Mouse (Mus musculus) kidney, postnatal 10 days (tissue): Measurements from ENCODE around the gene Cftr.
A peak's percentile ranks its signal among the peaks of the same experiment; 100 is the strongest.

ENCODE experiments used
- DNase-seq: peaks from one replicate; pipeline ENCODE4 v3.0.0; 2021; ENCODE audit warnings: mixed read lengths

Gene Cftr

GRCm38 (mm10) chr6:18170311-18170922, at the start of gene Cftr:
Gene Cftr (plus strand): TSS chr6:18170687.
- peak; percentile 57 for DNase-seq

DNA sequence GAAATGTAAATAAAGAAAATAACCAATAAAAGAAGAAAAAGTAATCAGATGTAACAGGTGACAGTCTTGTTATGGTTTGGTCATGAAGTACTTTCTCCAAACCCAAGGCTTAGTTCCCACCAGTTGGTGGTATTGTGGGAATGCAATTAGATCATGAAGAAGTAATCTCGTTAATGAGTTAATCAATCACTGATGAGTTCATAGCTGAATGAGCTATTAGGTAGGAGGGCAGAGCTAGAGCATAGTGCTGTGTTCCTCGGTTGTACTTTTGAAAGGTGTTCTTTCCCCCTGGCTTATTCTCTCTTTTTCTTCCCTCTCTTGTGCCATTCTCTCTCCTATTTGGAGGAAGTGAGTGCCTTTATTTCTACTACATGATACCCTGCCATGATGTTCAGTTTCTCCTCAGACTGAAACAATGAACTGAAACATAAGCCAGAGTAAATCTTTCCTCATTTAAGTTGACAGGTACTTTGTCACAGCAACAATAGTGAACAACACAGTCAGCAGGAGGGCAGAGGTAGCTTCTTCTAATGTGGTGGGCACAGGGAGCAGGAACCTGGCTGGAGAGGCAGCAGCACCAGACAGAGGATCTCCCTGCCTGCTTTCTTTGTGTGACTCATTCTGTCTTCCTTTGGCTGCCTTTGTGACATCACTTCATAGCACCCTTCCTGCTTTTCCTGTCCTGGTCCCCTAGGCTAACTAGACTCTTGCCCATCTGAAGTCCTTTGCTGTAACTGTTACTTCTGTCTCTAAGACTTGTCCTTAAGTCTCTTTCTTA, 43.1 kb upstream of the Cftr start:
- no peak for DNase-seq

- no peak for DNase-seq
Measured at GRCm38 (mm10) chr6:18128059-18128458, 42.4 kb upstream of the Cftr start.

GRCm38 (mm10) chr6:18135246-18135645, 35.2 kb upstream of the Cftr start:
- no peak for DNase-seq

DNA sequence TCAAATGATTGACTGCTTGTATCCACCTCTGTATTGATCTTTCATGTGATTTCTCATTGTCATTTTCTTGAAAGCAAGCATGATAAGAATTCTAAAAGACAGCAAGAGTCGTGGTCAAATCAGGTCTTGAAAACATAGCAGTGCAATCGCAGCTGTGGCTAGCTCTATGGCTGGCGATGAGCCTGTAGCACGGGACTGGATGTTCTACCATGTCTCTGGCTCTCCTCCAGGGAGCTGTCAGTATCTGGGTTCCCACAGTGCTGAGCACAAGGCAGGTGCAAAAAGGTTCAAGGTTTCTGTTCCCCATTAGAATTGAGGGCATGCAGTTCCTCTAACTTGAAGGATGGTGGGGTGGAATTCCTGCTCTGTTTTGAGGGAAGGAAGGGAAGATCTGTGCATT, 17.5 kb upstream of the Cftr start:
- DNase-seq = no peak

DNA sequence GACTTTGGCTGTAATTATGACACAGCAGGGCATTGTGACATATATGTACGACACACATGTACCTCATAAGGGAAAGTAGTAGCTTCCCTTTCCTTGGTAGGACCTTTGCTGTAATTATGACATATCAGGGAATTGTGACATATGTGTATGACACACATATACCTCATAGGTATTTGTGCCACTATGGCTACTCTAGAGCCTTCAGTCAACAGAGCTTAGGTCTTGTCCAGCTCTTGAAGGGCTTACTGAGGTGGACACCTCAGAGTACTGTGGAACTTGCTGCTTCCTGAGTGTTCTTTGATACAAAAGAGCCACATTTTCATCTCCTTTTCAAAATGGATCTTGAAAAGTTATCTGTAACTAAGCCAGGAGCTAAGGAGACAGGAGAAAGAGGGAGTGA, 869 bp upstream of the Cftr start:
- DNase-seq = no peak

DNA sequence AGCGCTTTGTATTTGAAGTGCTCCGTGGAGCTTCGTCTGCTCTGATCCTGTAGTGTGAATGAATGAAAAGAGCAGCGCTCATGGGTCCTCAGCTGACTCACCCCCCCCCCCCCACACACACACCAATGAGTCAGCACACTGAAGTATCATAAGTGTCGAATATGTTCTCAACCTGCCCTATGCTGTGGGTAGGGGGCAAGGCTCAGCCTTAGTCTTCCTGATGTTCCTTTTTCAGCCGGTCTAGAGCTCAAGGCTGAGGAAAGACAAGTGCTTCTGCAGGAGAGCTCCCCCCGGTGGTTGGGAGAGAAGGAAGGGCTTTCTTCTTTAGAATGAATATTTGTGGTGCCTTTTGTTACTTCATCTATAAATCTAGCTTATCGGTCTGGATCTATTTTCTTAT, 1.1 kb downstream of the Cftr start:
- peak; percentile 61 for DNase-seq

- no peak for DNase-seq
Measured at GRCm38 (mm10) chr6:18177509-18177908, 7.0 kb downstream of the Cftr start.

- DNase-seq = peak; percentile 8
Measured at GRCm38 (mm10) chr6:18180665-18181064, 10.2 kb downstream of the Cftr start.

GRCm38 (mm10) chr6:18182903-18183302, 12.4 kb downstream of the Cftr start:
- no peak for DNase-seq

DNA sequence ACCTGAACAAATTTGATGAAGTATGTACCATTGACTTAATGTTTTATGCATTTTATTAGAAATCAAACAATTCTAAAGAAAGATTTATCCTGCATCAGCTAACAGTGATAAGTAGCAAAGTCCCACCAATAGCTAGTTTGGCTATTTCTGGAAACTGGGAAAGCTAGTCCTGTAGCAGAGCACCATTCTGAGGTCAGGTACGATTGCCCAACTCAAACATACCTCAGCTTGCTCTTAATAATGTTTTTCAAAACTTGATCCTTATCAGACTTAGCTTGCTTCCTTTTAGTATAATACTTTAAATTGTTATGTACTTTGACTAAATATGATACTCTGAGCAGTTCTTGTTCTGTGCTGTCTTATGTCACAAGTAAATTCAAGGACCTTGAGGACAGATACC, 50.2 kb downstream of the Cftr start:
- DNase-seq = no peak

DNA sequence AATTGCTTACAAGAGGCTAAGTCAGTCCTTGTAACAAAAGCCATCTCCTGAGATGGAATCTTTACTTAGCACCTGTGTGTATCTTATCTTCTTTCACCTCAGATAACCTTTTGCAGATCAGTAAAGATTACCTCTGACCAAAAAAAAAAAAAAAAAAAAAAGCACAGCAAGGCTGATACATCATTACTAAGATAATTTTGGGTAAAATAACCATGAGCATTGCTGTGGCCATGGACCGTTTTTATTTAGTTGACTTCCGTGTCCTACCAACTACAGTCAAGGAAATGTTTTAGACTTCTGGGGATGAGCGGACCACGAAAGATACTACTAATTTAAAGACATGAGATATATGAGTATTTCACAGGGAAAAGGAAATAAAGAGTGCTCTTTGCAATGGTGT, 52.7 kb downstream of the Cftr start:
- DNase-seq = no peak

DNA sequence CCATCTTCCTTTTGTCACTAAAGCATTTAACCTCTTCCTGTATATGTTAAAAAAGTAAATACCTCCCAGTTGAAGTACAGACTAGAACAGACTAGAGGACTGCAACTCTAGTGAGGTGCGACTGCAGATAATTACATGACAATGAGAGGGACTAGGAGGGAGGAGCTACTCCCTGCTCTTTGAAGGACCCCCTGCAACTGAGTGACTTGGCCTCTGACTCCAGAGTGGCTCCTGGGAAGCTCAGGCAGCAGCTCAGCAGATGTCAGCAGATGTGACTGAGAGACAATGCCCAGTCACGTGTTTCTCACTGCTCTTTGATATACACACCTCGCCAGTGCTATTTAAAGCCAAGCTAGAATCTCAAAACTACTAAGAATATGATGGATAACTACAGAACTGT, 54.7 kb downstream of the Cftr start:
- DNase-seq = no peak

DNA sequence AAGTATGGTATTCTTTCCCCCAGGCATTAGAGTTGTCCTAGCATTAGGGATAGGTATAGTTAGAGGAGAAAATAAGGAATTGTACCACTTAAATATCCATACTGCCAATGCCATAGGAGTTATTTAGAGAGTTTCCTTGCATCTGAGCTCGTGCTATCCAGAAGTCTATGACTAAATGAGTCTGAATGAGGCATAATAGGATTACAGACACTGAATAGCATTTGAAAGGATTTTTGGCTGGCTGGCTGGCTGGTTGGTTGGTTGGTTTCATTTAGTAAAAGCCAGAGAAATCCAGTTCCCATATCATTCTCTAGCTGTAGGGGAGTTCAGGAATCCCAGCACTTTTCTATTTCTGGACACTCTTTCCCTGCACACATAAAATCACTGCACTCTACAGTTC, 76.0 kb downstream of the Cftr start:
- DNase-seq = no peak

DNA sequence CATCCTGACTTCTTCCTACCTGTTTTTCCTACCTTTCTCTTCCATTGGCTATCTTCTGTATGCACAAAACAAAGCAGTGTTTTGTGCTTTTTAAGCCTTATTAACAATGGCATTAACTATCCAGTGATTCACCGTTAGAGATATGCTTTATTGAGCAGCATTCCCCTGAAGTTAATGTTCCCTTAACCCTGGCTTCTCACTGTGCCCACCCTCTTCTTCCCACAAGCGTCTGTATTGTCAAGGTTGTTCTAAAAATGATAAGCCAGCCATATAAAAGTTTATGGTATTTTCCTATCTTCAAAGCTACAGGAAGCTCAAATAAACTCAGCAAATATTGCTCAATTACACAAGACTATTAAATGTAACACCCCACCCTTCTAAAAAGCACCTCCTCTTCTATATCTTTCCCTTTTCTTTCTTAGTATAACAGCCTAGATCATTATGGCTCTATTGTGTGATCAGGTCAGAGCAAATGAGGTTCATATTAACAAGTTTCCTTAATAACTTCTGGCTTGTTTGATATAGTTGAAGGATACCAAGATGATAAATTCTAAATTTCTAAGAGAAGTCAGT, 77.5 kb downstream of the Cftr start:
- no peak for DNase-seq

GRCm38 (mm10) chr6:18248464-18248863, 78.0 kb downstream of the Cftr start:
- DNase-seq = no peak

DNA sequence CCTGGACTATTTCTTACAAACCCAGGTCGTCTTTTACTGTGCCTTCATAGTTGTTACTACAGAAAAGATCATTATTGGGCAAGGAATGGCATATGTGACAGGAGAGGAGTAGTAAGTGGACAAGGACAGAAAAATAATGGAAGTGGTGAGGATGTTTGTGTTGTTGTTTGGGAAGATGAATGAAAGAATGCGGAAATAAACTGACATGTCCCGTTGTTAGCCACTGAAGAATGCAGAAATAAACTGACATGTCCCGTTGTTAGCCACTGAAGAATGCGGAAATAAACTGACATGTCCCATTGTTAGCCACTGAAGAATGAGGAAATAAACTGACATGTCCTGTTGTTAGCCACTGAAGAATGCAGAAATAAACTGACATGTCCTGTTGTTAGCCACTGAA, 84.1 kb downstream of the Cftr start:
- DNase-seq = no peak

GRCm38 (mm10) chr6:18270983-18271382, 100.5 kb downstream of the Cftr start:
- no peak for DNase-seq

DNA sequence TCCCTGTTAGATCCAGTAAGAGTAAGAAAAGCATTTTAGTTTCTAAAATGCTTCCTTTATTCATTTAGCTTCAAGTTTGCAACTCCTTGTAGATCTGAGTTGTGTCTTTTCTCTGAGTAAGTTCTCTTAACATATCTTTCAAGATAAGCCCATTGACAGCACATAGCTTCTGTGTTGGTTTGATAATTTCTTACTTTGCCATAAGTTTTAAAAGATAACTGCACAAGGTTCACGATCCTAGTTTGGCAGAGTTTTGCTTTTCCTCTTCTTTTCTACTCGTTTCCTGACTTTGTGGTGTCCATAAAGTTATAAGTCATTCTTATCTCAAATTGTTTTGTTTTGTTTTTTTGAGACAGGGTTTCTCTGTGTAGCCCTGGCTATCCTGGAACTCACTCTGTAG, 130.3 kb downstream of the Cftr start:
- no peak for DNase-seq

DNA sequence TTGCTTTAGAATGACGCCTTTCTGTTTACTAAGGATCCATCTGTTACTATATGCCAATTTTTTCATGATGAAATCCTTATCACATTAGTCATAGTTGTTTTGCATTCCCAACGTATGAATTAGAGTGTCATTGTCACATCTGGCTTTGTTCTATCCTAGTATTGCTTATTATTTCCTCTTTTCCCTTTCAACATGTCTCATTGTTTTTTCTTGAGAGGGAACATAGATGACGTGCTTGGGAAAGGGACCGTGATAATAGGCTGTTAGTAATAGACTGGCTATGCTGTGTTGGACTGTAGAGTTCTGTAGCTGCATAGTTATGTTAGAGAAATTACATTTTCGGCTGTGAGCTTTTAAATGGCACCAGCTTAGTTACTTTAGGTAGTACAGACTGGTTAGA, 131.6 kb downstream of the Cftr start:
- DNase-seq = no peak

DNA sequence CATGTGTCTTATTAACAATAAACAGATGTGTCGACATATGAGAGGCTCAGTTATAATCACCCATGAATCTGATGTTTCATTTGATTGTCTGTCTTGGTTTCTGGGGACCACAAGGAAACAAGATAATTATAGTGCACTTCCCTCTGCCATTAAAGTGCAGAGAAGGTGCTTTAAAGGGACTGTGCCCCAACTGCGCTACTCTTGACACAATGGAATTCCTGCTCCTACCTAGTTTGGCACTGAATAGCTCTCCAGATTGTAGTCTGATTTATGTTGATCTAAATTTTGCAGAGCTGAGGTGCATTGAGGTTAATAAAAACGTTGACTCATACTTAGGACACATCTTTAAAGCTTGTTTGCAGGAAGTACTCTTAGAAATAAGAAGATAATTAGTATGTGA, 132.7 kb downstream of the Cftr start:
- DNase-seq = no peak

- no peak for DNase-seq
Measured at GRCm38 (mm10) chr6:18305130-18305529, 134.6 kb downstream of the Cftr start.

GRCm38 (mm10) chr6:18310983-18311382, 140.5 kb downstream of the Cftr start:
- no peak for DNase-seq

GRCm38 (mm10) chr6:18314365-18314943, 144.0 kb downstream of the Cftr start:
- no peak for DNase-seq
